Mouse (Mus musculus) kidney, adult 2 months (tissue): ENCODE results near the gene Col24a1. TPM values are rescaled to one million over a fixed set of nuclear protein-coding genes. Genes with fewer than 3 reads are reported as not detected.

ENCODE experiments used
- DNase-seq: peaks from one replicate; pipeline ENCODE4 v3.0.0; 2021
- H3K27ac ChIP-seq: fragments of 200-500 bp; 2 replicates; pipeline ENCODE4 v1.5.1; 2012; ENCODE audit warnings: low read depth, low read length, control low read depth, inconsistent platforms; ENCODE audit not compliant: insufficient read depth
- H3K27me3 ChIP-seq: fragments of 200-500 bp; replicated peaks from 2 replicates; pipeline ENCODE4 v1.6.1; 2012; ENCODE audit warnings: mild to moderate bottlenecking, moderate library complexity, low read length, inconsistent platforms; ENCODE audit not compliant: control insufficient read depth, insufficient read depth
- H3K36me3 ChIP-seq: fragments of 200-500 bp; 2 replicates; pipeline ENCODE4 v1.6.1; 2012; ENCODE audit warnings: mild to moderate bottlenecking, moderate library complexity, low read length, inconsistent platforms; ENCODE audit not compliant: control insufficient read depth, insufficient read depth
- H3K4me1 ChIP-seq: fragments of 200-500 bp; 2 replicates; pipeline ENCODE4 v1.6.1; 2011; ENCODE audit warnings: low read length; ENCODE audit not compliant: control insufficient read depth, insufficient read depth
- H3K4me3 ChIP-seq: fragments of 200-500 bp; 2 replicates; pipeline ENCODE4 v1.5.1; 2011; ENCODE audit warnings: mild to moderate bottlenecking, low read depth, low read length, control low read depth; ENCODE audit not compliant: insufficient read depth
- CTCF ChIP-seq: fragments of 200-500 bp; conservative IDR thresholded peaks from 2 replicates; pipeline ENCODE4 v1.5.1; 2011; ENCODE audit warnings: low read depth, mild to moderate bottlenecking, control low read depth, low read length, moderate library complexity, mixed read lengths; ENCODE audit not compliant: insufficient read depth, insufficient read length
- POLR2A ChIP-seq: fragments of 200-500 bp; IDR thresholded peaks from one replicate; pipeline ENCODE4 v1.6.1; 2011; ENCODE audit warnings: low read depth, low read length, control low read depth
- WGBS: fragments of 180-500 bp; shearing (Covaris S2); methylation state at CpG from one replicate; pipeline ENCODE4 v1.1.7; 2018; 5-methylcytosine and 5-hydroxymethylcytosine counted together
- polyA plus RNA-seq: library from polyadenylated mRNA; depleted of rRNA; stranded (reverse); fragments of >200 nt; gene quantifications from 2 replicates; pipeline ENCODE4 v1.2.3, GENCODE M21; 2012

Gene Col24a1
- polyA plus RNA-seq, 1 experiment, result 0.22 TPM

GRCm38 (mm10) chr3:145556206-145556605 lies 263.9 kb downstream of the Col24a1 start:
- H3K4me3 ChIP-seq, result no peak overlapping the region
- no peaks in the 10 kb centered on the region for H3K4me1 ChIP-seq
- no peak for DNase-seq
- TF ChIP-seq POLR2A (no peak), CTCF (no peak)
- H3K36me3 ChIP-seq, result no peaks in the 10 kb centered on the region
- no peak overlapping the region for H3K27ac ChIP-seq
- H3K27me3 ChIP-seq, result no peaks in the 10 kb centered on the region
- WGBS, result 88% methylated on average over 10 of the region's 10 CpGs

- TF ChIP-seq CTCF, result no peak
- TF ChIP-seq POLR2A, result no peak
- no peaks in the 10 kb centered on the region for H3K4me1 ChIP-seq
- no peaks in the 10 kb centered on the region for H3K36me3 ChIP-seq
- 95% methylated on average over 5 of the region's 5 CpGs for WGBS
- H3K4me3 ChIP-seq, result no peak overlapping the region
- no peak for DNase-seq
- H3K27ac ChIP-seq, result no peak overlapping the region
- no peaks in the 10 kb centered on the region for H3K27me3 ChIP-seq
Observed at GRCm38 (mm10) chr3:145559675-145560074, 267.4 kb downstream of the Col24a1 start.

- TF ChIP-seq POLR2A (no peak), CTCF (no peak)
- no peak for DNase-seq
Observed at GRCm38 (mm10) chr3:145560117-145560516, 267.8 kb downstream of the Col24a1 start.

GRCm38 (mm10) chr3:145574468-145574867 lies 282.2 kb downstream of the Col24a1 start:
- TF ChIP-seq POLR2A (no peak), CTCF (no peak)
- Histone ChIP-seq H3K4me3 (no peak overlapping the region), H3K27me3 (no peaks in the 10 kb centered on the region), H3K27ac (no peak overlapping the region), H3K36me3 (no peaks in the 10 kb centered on the region), H3K4me1 (no peaks in the 10 kb centered on the region; the same call in 1 of the 2 replicates)
- 85% methylated on average over 3 of the region's 3 CpGs for WGBS
- DNase-seq, result no peak

More at GRCm38 (mm10) chr3:145560117-145560516, 267.8 kb downstream of the Col24a1 start:
- Histone ChIP-seq H3K4me1 (no peaks in the 10 kb centered on the region), H3K36me3 (no peaks in the 10 kb centered on the region), H3K27me3 (no peaks in the 10 kb centered on the region), H3K4me3 (no peak overlapping the region), H3K27ac (no peak overlapping the region)
- 66% methylated on average over 4 of the region's 4 CpGs for WGBS

- H3K4me1 ChIP-seq, result no peaks in the 10 kb centered on the region; the same call in 1 of the 2 replicates
- TF ChIP-seq CTCF, result no peak
- no peak for TF ChIP-seq POLR2A
- no peak overlapping the region for H3K27ac ChIP-seq
- no peaks in the 10 kb centered on the region for H3K27me3 ChIP-seq
- 83% methylated on average over 7 of the region's 7 CpGs for WGBS
- no peak overlapping the region for H3K4me3 ChIP-seq
- no peak for DNase-seq
- H3K36me3 ChIP-seq, result no peaks in the 10 kb centered on the region
Observed at GRCm38 (mm10) chr3:145575340-145575739, 283.1 kb downstream of the Col24a1 start.

- WGBS, result 6% methylated on average over 37 of the region's 37 CpGs
- TF ChIP-seq POLR2A, result no peak
- no peak for TF ChIP-seq CTCF
- H3K4me1 ChIP-seq, result no peaks in the 10 kb centered on the region; the same call in 1 of the 2 replicates
- peak within 1 kb of the TSS; percentile 82 for H3K4me3 ChIP-seq
- H3K36me3 ChIP-seq, result no peaks in the 10 kb centered on the region
- H3K27me3 ChIP-seq, result no peaks in the 10 kb centered on the region
- DNase-seq, result peak; percentile 96
- H3K27ac ChIP-seq, result no peak within 1 kb of the TSS
Observed at GRCm38 (mm10) chr3:145575743-145576481, 283.6 kb downstream of the Col24a1 start, which contains the start of gene Znhit6. Znhit6 (plus strand) TSS chr3:145576205.

GRCm38 (mm10) chr3:145576482-145576822 lies 284.2 kb downstream of the Col24a1 start:
- H3K27ac ChIP-seq, result no peak overlapping the region
- H3K36me3 ChIP-seq, result no peaks in the 10 kb centered on the region
- H3K27me3 ChIP-seq, result no peaks in the 10 kb centered on the region
- no peaks in the 10 kb centered on the region; the same call in 1 of the 2 replicates for H3K4me1 ChIP-seq
- WGBS, result 0% methylated on average over 11 of the region's 11 CpGs
- DNase-seq, result no peak
- no peak for TF ChIP-seq CTCF
- TF ChIP-seq POLR2A, result no peak
- peak overlapping the region; percentile 82 for H3K4me3 ChIP-seq

GRCm38 (mm10) chr3:145576876-145577275 lies 284.6 kb downstream of the Col24a1 start:
- Histone ChIP-seq H3K27ac (no peak overlapping the region), H3K27me3 (no peaks in the 10 kb centered on the region), H3K36me3 (no peaks in the 10 kb centered on the region), H3K4me3 (peak overlapping the region; percentile 82), H3K4me1 (no peaks in the 10 kb centered on the region; the same call in 1 of the 2 replicates)
- 25% methylated on average over 15 of the region's 15 CpGs for WGBS
- no peak for DNase-seq
- TF ChIP-seq CTCF (no peak), POLR2A (no peak)
